Mouse (Mus musculus): ENCODE measurements around the gene Zfp708. TPM values are rescaled to one million over a fixed set of nuclear protein-coding genes. Genes with fewer than 3 reads are reported as not detected.

Zfp708 gene
- polyA plus RNA-seq, 1 experiment from 2014 or later, result 2.2 TPM

DNA sequence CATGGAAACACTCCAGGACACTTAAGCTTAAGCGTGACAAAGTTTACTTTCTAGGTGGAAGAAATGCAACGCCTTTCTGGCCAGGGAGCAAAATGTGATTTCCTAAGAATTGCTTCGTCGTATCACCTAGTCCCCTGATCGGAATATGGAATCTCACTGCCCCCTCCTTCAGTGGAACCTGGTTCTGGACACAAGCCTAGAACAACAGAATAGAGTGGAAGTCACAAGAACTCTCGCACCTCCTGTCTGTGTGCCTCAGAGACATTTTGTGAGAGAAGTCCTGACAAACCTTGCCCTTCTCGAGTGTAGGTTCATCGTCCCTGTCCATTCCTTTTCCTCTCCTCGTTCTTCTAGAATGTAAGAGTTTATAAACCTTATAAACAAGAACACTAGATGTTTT is 9.9 kb upstream of the Zfp708 start:
- H3K27me3 ChIP-seq, result no peaks in the 10 kb centered on the region
- no peak for ATAC-seq
- POLR2A ChIA-PET, result interaction anchor here (0.7 kb wide), 1 partner anchor 29 kb away, joined by 3 read pairs; no protein-coding TSS in a partner anchor

DNA sequence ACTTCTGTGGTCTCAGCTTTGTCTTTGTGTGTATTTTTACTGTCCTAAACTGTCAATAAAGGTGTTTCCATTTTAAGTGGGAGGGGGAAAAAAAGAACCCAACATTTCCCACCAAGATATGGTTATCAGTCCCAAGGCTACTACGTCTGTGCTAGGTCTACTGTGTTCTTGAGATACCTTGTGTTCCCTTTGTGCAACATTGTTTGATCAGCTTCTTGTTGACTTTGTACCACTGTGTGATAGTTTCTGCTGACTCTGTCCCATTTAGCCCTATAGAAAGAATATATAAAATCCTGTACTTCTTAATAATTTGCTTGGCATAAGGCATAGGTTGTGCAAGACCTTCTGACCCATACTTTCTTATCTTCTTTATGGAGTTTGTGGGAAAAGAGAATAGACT is 7.6 kb downstream of the Zfp708 start:
- in situ Hi-C loops (cut with MboI; ENCODE audit: low pct_unique_long_range_greater_than_20kb), result no loop called here
- H3K27me3 ChIP-seq, result no peaks in the 10 kb centered on the region
- ChIA-PET CTCF (no interaction called here), POLR2A (no interaction called here)
- DNase-seq (ENCODE audit: low read depth, low spot score) (no peak), ATAC-seq (no peak)
- no peak for TF ChIP-seq CTCF (IDR thresholded peaks at IDR 0.05)

More for the DNA sequence above, 9.9 kb upstream of the Zfp708 start:
- in situ Hi-C loops (cut with MboI; ENCODE audit: low pct_unique_long_range_greater_than_20kb), result loop anchor here (10.0 kb wide), 1 partner anchor 103 kb away; no protein-coding TSS in a partner anchor
- DNase-seq (ENCODE audit: low read depth, low spot score), result no peak
- CTCF ChIA-PET, result interaction anchor here (2.3 to 2.9 kb wide), 2 partner anchors 21 to 24 kb away, joined by 8 to 17 read pairs; no protein-coding TSS in a partner anchor
- TF ChIP-seq CTCF (IDR thresholded peaks at IDR 0.05), result no peak

DNA sequence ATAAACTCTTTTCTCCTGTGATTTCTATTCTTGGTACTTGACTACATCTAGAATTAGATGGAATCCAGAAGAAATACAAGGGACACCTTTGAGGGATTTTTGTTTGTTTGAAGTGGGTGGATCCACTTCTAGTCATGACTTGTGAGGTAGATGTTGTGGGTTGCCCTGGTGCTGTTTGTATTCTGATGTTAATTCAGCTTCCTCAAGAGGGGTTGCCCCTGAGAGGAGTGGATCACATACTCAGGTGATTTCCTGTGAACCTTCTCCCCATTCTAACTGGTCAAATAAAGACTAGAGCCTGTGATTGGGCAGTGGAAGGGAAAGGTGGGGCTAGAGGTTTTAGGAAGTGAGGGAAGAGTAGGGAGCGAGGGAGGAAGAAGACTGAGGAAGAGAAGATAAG is 15.8 kb downstream of the Zfp708 start:
- in situ Hi-C loops (cut with MboI; ENCODE audit: low pct_unique_long_range_greater_than_20kb), result loop anchor here (10.0 kb wide), 1 partner anchor 177 kb away; the partner anchor contains the start of gene Gm10767
- POLR2A ChIA-PET, result no interaction called here
- DNase-seq (ENCODE audit: low read depth, low spot score) (no peak), ATAC-seq (no peak)
- TF ChIP-seq CTCF (IDR thresholded peaks at IDR 0.05), result no peak
- H3K27me3 ChIP-seq, result no peaks in the 10 kb centered on the region
- CTCF ChIA-PET, result no interaction called here

DNA sequence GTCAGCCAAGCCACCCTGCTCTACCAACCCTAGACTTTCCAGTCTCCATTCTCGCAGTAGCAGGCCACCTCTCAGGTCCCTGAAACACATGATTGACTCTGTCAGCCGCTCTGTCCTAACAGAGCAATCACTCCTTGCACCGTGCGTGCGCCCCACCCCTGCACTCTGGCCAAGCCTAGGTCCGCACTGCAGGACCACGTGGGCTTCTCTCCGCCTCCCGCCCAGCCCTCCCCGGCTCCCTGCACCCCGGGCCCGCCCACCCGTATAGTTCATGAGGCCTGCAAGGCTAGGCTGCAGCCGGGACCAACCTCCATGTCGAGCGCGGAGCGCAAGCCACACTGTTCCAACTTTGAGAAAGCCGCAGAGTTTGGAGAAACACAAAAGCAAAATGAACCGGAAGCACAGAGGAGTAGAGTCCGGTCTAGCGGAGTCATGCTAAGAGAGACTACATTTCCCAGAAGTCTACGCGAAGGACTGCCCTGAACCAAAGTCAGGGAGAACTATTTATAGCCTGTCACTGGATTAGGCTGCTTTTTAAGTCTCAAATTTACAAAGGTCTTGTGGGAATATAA is 16.5 kb downstream of the Zfp708 start:
- CTCF ChIA-PET, result no interaction called here
- POLR2A ChIA-PET, result no interaction called here
- ATAC-seq, result peak; percentile 98

DNA sequence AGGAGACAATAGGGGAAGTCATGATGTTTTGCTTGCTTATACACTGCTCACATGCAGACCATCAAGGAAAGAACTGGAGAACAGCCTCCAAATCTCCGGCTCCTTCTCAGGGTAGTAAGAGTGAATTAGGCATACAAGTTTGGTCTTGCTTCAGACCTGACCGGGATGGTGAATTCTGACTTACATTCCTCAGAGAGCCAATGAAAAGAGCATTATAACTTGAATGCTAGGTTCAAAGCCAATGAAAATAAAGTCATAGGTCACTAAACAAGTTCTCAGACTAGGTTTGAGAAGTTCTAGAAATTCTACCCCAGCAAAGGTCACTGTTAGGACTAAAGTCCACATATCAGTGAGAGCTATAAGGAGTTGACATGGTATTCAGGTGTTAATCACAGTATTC is 20.5 kb downstream of the Zfp708 start:
- ATAC-seq, result no peak
- in situ Hi-C loops (cut with MboI; ENCODE audit: low pct_unique_long_range_greater_than_20kb), result no loop called here
- TF ChIP-seq CTCF (IDR thresholded peaks at IDR 0.05), result no peak
- ChIA-PET CTCF (interaction anchor here (0.9 to 1.8 kb wide), 2 partner anchors 10 to 32 kb away, joined by 4 to 5 read pairs; partner anchors contain the start of gene Gm28557), POLR2A (no interaction called here)
- H3K27me3 ChIP-seq, result no peaks in the 10 kb centered on the region
- DNase-seq (ENCODE audit: low read depth, low spot score), result no peak

More for the DNA sequence above, 16.5 kb downstream of the Zfp708 start:
- in situ Hi-C loops (cut with MboI; ENCODE audit: low pct_unique_long_range_greater_than_20kb), result loop anchor here (10.0 kb wide), 1 partner anchor 176 kb away; the partner anchor contains the start of gene Gm10767
- TF ChIP-seq CTCF (IDR thresholded peaks at IDR 0.05), result no peak
- DNase-seq (ENCODE audit: low read depth, low spot score), result peak; percentile 31
- H3K27me3 ChIP-seq, result no peaks in the 10 kb centered on the region

DNA sequence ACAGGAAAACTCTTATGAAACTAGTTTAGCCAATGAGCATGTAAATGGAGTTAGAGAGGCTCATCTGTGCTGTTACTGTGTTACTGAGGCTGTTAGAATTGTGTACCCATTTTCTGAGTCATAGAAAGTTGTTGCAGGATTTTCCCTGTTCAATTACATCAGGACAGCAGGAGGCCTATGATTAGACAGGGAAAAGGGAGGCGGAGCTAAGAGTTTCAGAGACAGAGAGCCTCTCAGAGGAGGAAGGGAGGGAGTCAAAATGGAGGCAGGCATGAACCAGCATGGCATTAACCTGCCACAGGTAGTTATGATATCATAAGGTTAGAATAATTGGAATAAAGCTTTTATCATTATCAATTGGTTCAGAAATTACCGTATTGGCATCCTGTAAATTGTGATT is 25.0 kb downstream of the Zfp708 start:
- ATAC-seq (no peak), DNase-seq (ENCODE audit: low read depth, low spot score) (no peak)
- ChIA-PET CTCF (no interaction called here), POLR2A (no interaction called here)
- no peak for TF ChIP-seq CTCF (IDR thresholded peaks at IDR 0.05)
- in situ Hi-C loops (cut with MboI; ENCODE audit: low pct_unique_long_range_greater_than_20kb), result no loop called here
- no peaks in the 10 kb centered on the region for H3K27me3 ChIP-seq

DNA sequence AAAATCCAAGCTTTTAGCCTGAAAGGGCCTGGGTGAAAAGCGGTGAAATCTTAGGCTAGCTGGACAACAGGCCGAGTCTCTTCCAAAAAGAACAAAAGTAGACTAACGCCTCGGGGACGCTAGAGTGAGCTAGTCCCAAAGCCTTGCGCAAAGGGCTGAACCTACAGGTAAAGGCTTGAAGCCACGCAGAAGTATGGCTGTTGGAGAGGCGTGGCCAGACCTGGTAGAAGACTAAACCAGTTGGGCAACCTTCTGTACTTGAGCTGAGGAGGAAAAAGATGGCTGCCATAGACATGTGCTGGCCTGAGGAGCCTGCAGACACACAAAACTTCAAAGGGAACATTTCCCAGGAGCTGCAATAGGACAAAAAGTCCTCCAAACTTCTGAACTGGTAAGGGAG is 32.4 kb downstream of the Zfp708 start:
- DNase-seq (ENCODE audit: low read depth, low spot score), result no peak
- CTCF ChIA-PET, result interaction anchor here (1.6 kb wide), 1 partner anchor 11 kb away, joined by 4 read pairs; no protein-coding TSS in a partner anchor
- TF ChIP-seq CTCF (IDR thresholded peaks at IDR 0.05), result no peak
- in situ Hi-C loops (cut with MboI; ENCODE audit: low pct_unique_long_range_greater_than_20kb), result no loop called here
- H3K27me3 ChIP-seq, result no peaks in the 10 kb centered on the region
- no peak for ATAC-seq
- POLR2A ChIA-PET, result no interaction called here

DNA sequence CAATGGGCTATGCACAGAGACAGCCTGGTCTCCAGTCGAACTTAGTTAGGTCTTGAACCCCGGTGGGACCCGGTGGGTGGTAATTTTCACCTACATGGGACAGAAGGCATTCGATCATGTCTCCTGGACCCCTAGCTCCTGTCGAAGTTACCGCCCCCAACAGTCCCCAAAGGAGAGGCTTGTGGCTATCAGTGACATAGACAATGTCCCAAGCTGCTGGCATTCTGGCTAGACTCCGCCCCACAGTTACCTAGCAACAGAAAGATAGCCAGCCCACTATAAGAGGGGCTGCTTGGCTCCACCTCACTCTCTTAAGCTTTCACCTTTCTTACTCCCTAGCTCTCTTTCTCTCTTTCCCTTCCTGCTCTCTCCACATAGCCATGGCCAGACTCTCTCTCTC is 35.3 kb downstream of the Zfp708 start:
- CTCF ChIA-PET, result no interaction called here
- ATAC-seq, result no peak
- POLR2A ChIA-PET, result no interaction called here
- no peak for DNase-seq (ENCODE audit: low read depth, low spot score)
- no peak for TF ChIP-seq CTCF (IDR thresholded peaks at IDR 0.05)
- in situ Hi-C loops (cut with MboI; ENCODE audit: low pct_unique_long_range_greater_than_20kb), result no loop called here
- H3K27me3 ChIP-seq, result no peaks in the 10 kb centered on the region

DNA sequence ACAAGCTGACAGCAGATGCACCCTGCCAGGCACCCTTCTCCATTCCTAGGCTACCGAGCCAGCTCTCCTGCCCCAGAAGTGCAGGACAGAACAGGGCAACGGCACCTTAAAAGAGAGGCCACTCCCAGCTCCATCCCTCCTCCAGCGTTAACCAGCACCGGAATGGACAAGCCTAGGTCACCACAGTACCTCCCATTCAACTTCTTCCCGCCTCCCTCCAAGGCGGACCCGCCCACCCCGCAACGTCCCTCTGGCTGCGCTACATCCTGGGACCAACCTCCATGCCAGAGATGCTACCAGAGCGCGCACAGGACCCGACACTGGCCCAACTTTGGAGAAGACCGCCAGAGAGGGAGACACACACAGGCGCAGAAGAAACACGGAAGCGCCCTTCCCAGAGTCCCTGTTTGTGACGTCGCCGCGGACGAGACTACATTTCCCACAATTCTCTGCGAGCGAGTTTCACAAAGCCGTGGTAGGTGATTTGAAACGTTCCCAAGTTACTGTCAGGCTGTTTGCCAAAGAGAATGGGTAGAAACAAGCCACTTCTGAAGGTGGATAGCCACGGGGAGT is 36.9 kb downstream of the Zfp708 start, which contains the start of gene Zfp712:
Zfp712 (minus strand) TSS at position 385 of the 573 bp plus-strand sequence.
- ATAC-seq, result peak; percentile 100
- in situ Hi-C loops (cut with MboI; ENCODE audit: low pct_unique_long_range_greater_than_20kb), result no loop called here
- CTCF ChIA-PET, result interaction anchor here (1.4 kb wide), 1 partner anchor 87 kb away, joined by 3 read pairs; no protein-coding TSS in a partner anchor
- POLR2A ChIA-PET, result no interaction called here
- no peak for TF ChIP-seq CTCF (IDR thresholded peaks at IDR 0.05)
- DNase-seq (ENCODE audit: low read depth, low spot score), result peak; percentile 82
- H3K27me3 ChIP-seq, result no peaks in the 10 kb centered on the region

DNA sequence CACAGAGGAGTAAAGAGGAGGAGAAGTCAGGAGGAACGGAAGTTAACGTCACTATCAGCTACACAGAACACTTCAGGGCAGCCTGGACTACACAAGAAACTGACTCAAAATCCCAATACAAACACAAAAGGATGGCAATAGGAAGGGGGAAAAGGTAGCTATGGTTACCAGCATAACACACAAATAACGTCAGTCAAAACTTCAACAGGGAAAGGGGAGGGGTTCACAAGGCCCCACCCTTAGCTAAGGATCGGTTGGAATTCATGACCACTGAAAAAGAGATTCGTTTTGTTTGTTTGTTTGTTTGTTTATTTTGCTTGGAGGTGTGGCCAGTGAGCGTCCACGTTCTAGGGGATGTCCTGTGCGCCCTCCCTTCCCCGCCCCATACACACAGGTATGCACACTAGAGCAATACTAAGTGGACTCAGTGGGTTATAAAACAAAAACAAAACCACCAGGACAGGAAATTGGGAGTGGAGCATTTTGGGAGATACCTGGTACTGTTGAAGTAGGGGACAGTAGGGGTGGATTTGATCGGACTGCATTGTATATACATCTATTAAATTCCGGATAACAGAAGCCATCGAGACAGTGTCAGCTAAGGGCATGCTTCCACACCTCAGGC is 37.5 kb downstream of the Zfp708 start:
- CTCF ChIA-PET, result interaction anchor here (1.4 kb wide), 1 partner anchor 87 kb away, joined by 3 read pairs; no protein-coding TSS in a partner anchor
- no peak for TF ChIP-seq CTCF (IDR thresholded peaks at IDR 0.05)
- in situ Hi-C loops (cut with MboI; ENCODE audit: low pct_unique_long_range_greater_than_20kb), result no loop called here
- no peaks in the 10 kb centered on the region for H3K27me3 ChIP-seq
- POLR2A ChIA-PET, result no interaction called here
- ATAC-seq (peak; percentile 4), DNase-seq (ENCODE audit: low read depth, low spot score) (no peak)

Other genes starting within 250 kb of the Zfp708 start
- gene Gm10767, start 193.1 kb downstream of the Zfp708 start, polyA plus RNA-seq (2021), result 4.9 TPM
- gene Zfp712, start 36.8 kb downstream of the Zfp708 start, polyA plus RNA-seq (2021), result 1.5 TPM
- gene Gm28557, start 10.6 kb upstream of the Zfp708 start, polyA plus RNA-seq (2021), result 3.6 TPM
- gene Rslcan18, start 18.3 kb upstream of the Zfp708 start, polyA plus RNA-seq (2021), result 1.1 TPM
- 4.9 TPM for gene Zfp759, start 23.7 kb upstream of the Zfp708 start, polyA plus RNA-seq (2021)
- gene Rsl1, start 75.2 kb upstream of the Zfp708 start, polyA plus RNA-seq (2021), result 6.0 TPM
- 1.6 TPM for gene Zfp455, start 96.5 kb upstream of the Zfp708 start, polyA plus RNA-seq (2021)
- 4.1 TPM for gene Zfp458, start 180.5 kb upstream of the Zfp708 start, polyA plus RNA-seq (2021)
- gene Zfp457, start 208.5 kb upstream of the Zfp708 start, polyA plus RNA-seq (2021), result 3.1 TPM
- gene Zfp595, start 234.6 kb upstream of the Zfp708 start, polyA plus RNA-seq (2021), result 3.2 TPM